Mouse (Mus musculus) mature B cell (primary cell): ENCODE results near the gene Trappc11.

ENCODE experiments used
- in situ Hi-C: fragments of 300-500 bp; cut with MboI; formaldehyde crosslinking; loops from 2 replicates; pipeline ENCODE4 v1.14.3; 2019

Gene Trappc11

GRCm38 (mm10) chr8:47533344-47534125, at the start of gene Trappc11, which contains the start of gene Rwdd4a:
Gene Trappc11, minus strand, starts transcription at chr8:47533470.
Gene Rwdd4a, plus strand, starts transcription at chr8:47533664.
- in situ Hi-C loops, result loop anchor here (5.0 kb wide), 1 partner anchor 144 kb away; the partner anchor contains the start of gene Ing2

- in situ Hi-C loops, result no loop called here
Observed at GRCm38 (mm10) chr8:47581454-47581853, 48.2 kb upstream of the Trappc11 start.

GRCm38 (mm10) chr8:47573482-47573881, 40.2 kb upstream of the Trappc11 start:
- in situ Hi-C loops, result no loop called here

- in situ Hi-C loops, result no loop called here
Observed at GRCm38 (mm10) chr8:47570161-47570560, 36.9 kb upstream of the Trappc11 start.

- in situ Hi-C loops, result no loop called here
Observed at GRCm38 (mm10) chr8:47568098-47568497, 34.8 kb upstream of the Trappc11 start.

- in situ Hi-C loops, result no loop called here
Observed at GRCm38 (mm10) chr8:47566551-47566950, 33.3 kb upstream of the Trappc11 start.

GRCm38 (mm10) chr8:47560801-47561200, 27.5 kb upstream of the Trappc11 start:
- in situ Hi-C loops, result no loop called here

GRCm38 (mm10) chr8:47558274-47558673, 25.0 kb upstream of the Trappc11 start:
- in situ Hi-C loops, result no loop called here

- in situ Hi-C loops, result no loop called here
Observed at GRCm38 (mm10) chr8:47556446-47556845, 23.2 kb upstream of the Trappc11 start.

GRCm38 (mm10) chr8:47553613-47554012, 20.3 kb upstream of the Trappc11 start:
- in situ Hi-C loops, result no loop called here

- in situ Hi-C loops, result no loop called here
Observed at GRCm38 (mm10) chr8:47547102-47547501, 13.8 kb upstream of the Trappc11 start.

GRCm38 (mm10) chr8:47544094-47544493, 10.8 kb upstream of the Trappc11 start:
- in situ Hi-C loops, result no loop called here

- in situ Hi-C loops, result no loop called here
Observed at GRCm38 (mm10) chr8:47542746-47543145, 9.5 kb upstream of the Trappc11 start.

GRCm38 (mm10) chr8:47538323-47538722, 5.1 kb upstream of the Trappc11 start:
- in situ Hi-C loops, result no loop called here

- in situ Hi-C loops, result no loop called here
Observed at GRCm38 (mm10) chr8:47528094-47528493, 5.2 kb downstream of the Trappc11 start.

GRCm38 (mm10) chr8:47513601-47514000, 19.7 kb downstream of the Trappc11 start:
- in situ Hi-C loops, result no loop called here

GRCm38 (mm10) chr8:47510930-47511329, 22.3 kb downstream of the Trappc11 start:
- in situ Hi-C loops, result no loop called here

GRCm38 (mm10) chr8:47505431-47505830, 27.8 kb downstream of the Trappc11 start:
- in situ Hi-C loops, result no loop called here

GRCm38 (mm10) chr8:47502546-47502945, 30.7 kb downstream of the Trappc11 start:
- in situ Hi-C loops, result no loop called here

- in situ Hi-C loops, result no loop called here
Observed at GRCm38 (mm10) chr8:47501994-47502393, 31.3 kb downstream of the Trappc11 start.

GRCm38 (mm10) chr8:47495428-47495827, 37.8 kb downstream of the Trappc11 start:
- in situ Hi-C loops, result no loop called here

GRCm38 (mm10) chr8:47494602-47495153, 38.6 kb downstream of the Trappc11 start:
- in situ Hi-C loops, result no loop called here

GRCm38 (mm10) chr8:47493106-47493505, 40.2 kb downstream of the Trappc11 start:
- in situ Hi-C loops, result no loop called here
